Comparison of ENCODE assay signal across 17 mouse cellular contexts in the genomic region with DNA sequence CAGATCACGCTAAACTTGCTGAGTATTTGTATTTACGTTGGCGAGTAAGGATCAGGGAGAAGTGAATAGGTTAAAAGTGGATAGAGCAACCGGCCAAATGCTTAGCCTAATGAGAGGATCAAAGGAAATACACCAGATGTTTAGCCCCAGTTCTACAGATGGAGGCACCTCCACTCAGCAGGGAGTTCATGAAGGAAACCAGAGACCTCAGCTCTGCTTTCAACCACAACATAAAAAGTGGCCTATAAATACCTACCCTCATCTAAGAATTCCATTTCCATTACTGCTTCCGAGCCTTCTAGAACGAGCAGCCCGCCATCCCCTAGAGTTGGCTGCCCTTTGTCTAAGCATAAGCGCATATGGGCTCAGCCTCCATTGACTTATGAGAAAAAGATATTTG. TPM values are rescaled to one million over a fixed set of nuclear protein-coding genes. Genes with fewer than 3 reads are reported as not detected.
A peak's percentile ranks its signal among the peaks of the same experiment; 100 is the strongest.
DNase-seq lines count a peak whose midpoint lies in the region; ATAC-seq and TF ChIP-seq lines count a peak whose summit lies in the region.
"Had no signal": no experiment of that assay in that cellular context is flagged by ENCODE, and none has a peak within 500 bp of the region (broad histone marks: within the 10 kb centered on the region; RNA-seq: fewer than 3 reads in every experiment).

No protein-coding gene starts in this region.

- peaks cover 18% of the 10 kb centered on the region for H3K4me1 ChIP-seq in kidney, postnatal 0 days (replicated peaks; ENCODE audit: insufficient read depth, low read length)
- peaks cover 3% of the 10 kb centered on the region; the same call in 1 of the 2 replicates for H3K4me1 ChIP-seq in kidney, adult 2 months (ENCODE audit: control insufficient read depth, insufficient read depth, low read length)
- peaks cover 49% of the 10 kb centered on the region for H3K4me1 ChIP-seq in embryonic facial prominence, embryonic 14.5 days (ENCODE audit: control insufficient read depth, insufficient read depth, low read length)
- peaks cover 52% of the 10 kb centered on the region for H3K4me1 ChIP-seq in limb, embryonic 15.5 days

- DNase-seq in kidney, postnatal 0 days (ENCODE audit: low spot score), result peak; percentile 64
- no peak for DNase-seq in kidney, adult 2 months
- DNase-seq in embryo, embryonic 11 days, result peak; percentile 50
- DNase-seq in embryonic facial prominence, embryonic 14.5 days (ENCODE audit: low spot score), result peak; percentile 73
- no peak for DNase-seq in spleen, postnatal 36 days (ENCODE audit: low spot score in 2 of 2)
- no peak for DNase-seq in cerebellum, adult 8-10 months
- DNase-seq: adrenal gland, postnatal 25 days; cerebellum, adult 2 months; kidney, adult 11 months; left cerebral cortex, postnatal 4 days; lung, adult 18-20 months; thymus, adult 2 months had no signal

- no peaks in the 10 kb centered on the region for H3K36me3 ChIP-seq in kidney, postnatal 0 days (ENCODE audit: insufficient read depth, low read length)
- no peaks in the 10 kb centered on the region for H3K36me3 ChIP-seq in kidney, adult 2 months (ENCODE audit: control insufficient read depth, insufficient read depth, low read length)
- H3K36me3 ChIP-seq in embryonic facial prominence, embryonic 14.5 days (ENCODE audit: control insufficient read depth, insufficient read depth, low read length), result no peaks in the 10 kb centered on the region
- no peaks in the 10 kb centered on the region for H3K36me3 ChIP-seq in limb, embryonic 15.5 days
- H3K36me3 ChIP-seq: midbrain, embryonic 13.5 days had no signal

- H3K27me3 ChIP-seq in kidney, postnatal 0 days (ENCODE audit: insufficient read depth, low read length), result no peaks in the 10 kb centered on the region
- H3K27me3 ChIP-seq in kidney, adult 2 months (replicated peaks; ENCODE audit: control insufficient read depth, insufficient read depth, low read length), result no peaks in the 10 kb centered on the region
- H3K27me3 ChIP-seq in embryonic facial prominence, embryonic 14.5 days (replicated peaks; ENCODE audit: control insufficient read depth, insufficient read depth, low read length), result no peaks in the 10 kb centered on the region
- H3K27me3 ChIP-seq in limb, embryonic 15.5 days, result no peaks in the 10 kb centered on the region
- H3K27me3 ChIP-seq: midbrain, embryonic 13.5 days; Patski had no signal

- H3K9me3 ChIP-seq in kidney, postnatal 0 days (replicated peaks; ENCODE audit: low read length), result no peaks in the 10 kb centered on the region
- no peaks in the 10 kb centered on the region for H3K9me3 ChIP-seq in embryonic facial prominence, embryonic 14.5 days (ENCODE audit: control insufficient read depth, low read length)
- H3K9me3 ChIP-seq in limb, embryonic 15.5 days, result no peaks in the 10 kb centered on the region
- H3K9me3 ChIP-seq: midbrain, embryonic 13.5 days had no signal

- no peak for ATAC-seq in kidney, postnatal 0 days (replicated peaks; ENCODE audit: low FRiP score, low read depth)
- no peak for ATAC-seq in embryonic facial prominence, embryonic 14.5 days (ENCODE audit: low read depth)
- no peak for ATAC-seq in limb, embryonic 15.5 days (ENCODE audit: insufficient number of reproducible peaks, low FRiP score, low TSS enrichment, low read depth)
- ATAC-seq: activated CD4-positive, CD25-positive, alpha-beta regulatory T cell, adult 4 months; midbrain, embryonic 13.5 days; Patski had no signal

- H3K4me3 ChIP-seq in kidney, postnatal 0 days (replicated peaks; ENCODE audit: low read depth, low read length), result no peak overlapping the region
- no peak overlapping the region for H3K4me3 ChIP-seq in kidney, adult 2 months (ENCODE audit: insufficient read depth, low read depth, low read length)
- H3K4me3 ChIP-seq in embryonic facial prominence, embryonic 14.5 days (ENCODE audit: low read depth, low read length), result no peak overlapping the region
- no peak overlapping the region for H3K4me3 ChIP-seq in limb, embryonic 15.5 days
- H3K4me3 ChIP-seq: midbrain, embryonic 13.5 days had no signal

- no peak for TF ChIP-seq CTCF in kidney, postnatal 0 days (IDR thresholded peaks at IDR 0.05; ENCODE audit: low read depth)
- no peak for TF ChIP-seq CTCF in kidney, adult 2 months (conservative IDR thresholded peaks at IDR 0.05; ENCODE audit: insufficient read depth, insufficient read length, low read depth, low read length)

- TF ChIP-seq POLR2A in kidney, adult 2 months (IDR thresholded peaks at IDR 0.05; ENCODE audit: low read depth, low read length), result no peak

- H3K9ac ChIP-seq in kidney, postnatal 0 days (ENCODE audit: low read depth, low read length), result no peak overlapping the region
- no peak overlapping the region for H3K9ac ChIP-seq in embryonic facial prominence, embryonic 14.5 days (ENCODE audit: low read depth, low read length)
- H3K9ac ChIP-seq in limb, embryonic 15.5 days, result no peak overlapping the region
- H3K9ac ChIP-seq: hindbrain, embryonic 14.5 days; midbrain, embryonic 13.5 days had no signal

- H3K4me2 ChIP-seq in kidney, postnatal 0 days (ENCODE audit: low read length), result no peak overlapping the region
- H3K4me2 ChIP-seq in embryonic facial prominence, embryonic 14.5 days (ENCODE audit: low read depth, low read length), result peak overlapping the region; percentile 76; the same call in 1 of the 2 replicates
- peak overlapping the region; percentile 4; the same call in 1 of the 2 replicates for H3K4me2 ChIP-seq in limb, embryonic 15.5 days
- H3K4me2 ChIP-seq: hindbrain, embryonic 14.5 days; midbrain, embryonic 13.5 days had no signal

- no peak overlapping the region for H3K27ac ChIP-seq in kidney, postnatal 0 days
- no peak overlapping the region for H3K27ac ChIP-seq in kidney, adult 2 months (ENCODE audit: insufficient read depth, low read depth, low read length)
- peak overlapping the region; percentile 54; the same call in 1 of the 2 replicates for H3K27ac ChIP-seq in embryonic facial prominence, embryonic 14.5 days (replicated peaks; ENCODE audit: low read depth, low read length)
- H3K27ac ChIP-seq in limb, embryonic 15.5 days, result peak overlapping the region; percentile 44; the same call in 1 of the 2 replicates
- H3K27ac ChIP-seq: hindbrain, embryonic 14.5 days; midbrain, embryonic 13.5 days had no signal

- 32% methylated on average over 8 of the region's 8 CpGs for WGBS in kidney, postnatal 0 days
- WGBS in kidney, adult 2 months, result 70% methylated on average over 8 of the region's 8 CpGs
- 37% methylated on average over 8 of the region's 8 CpGs for WGBS in embryonic facial prominence, embryonic 14.5 days
- 17% methylated on average over 8 of the region's 8 CpGs for WGBS in limb, embryonic 15.5 days

RNA-seq across cellular contexts. Expression of gene Arhgap28, which starts 4.1 kb away (rescaled TPM):
- 11.5 and 12.3 TPM in 2 replicates for polyA plus RNA-seq in kidney, postnatal 0 days (2015; fragmentation: Nextera tagmentation; extraction: Ambion mirVana)
- polyA plus RNA-seq in kidney, adult 2 months (2012; rRNA removed), result 2.9 and 3.7 TPM in 2 replicates
- 49.2 and 59.2 TPM in 2 replicates for polyA plus RNA-seq in embryonic facial prominence, embryonic 14.5 days (2014; fragmentation: Nextera tagmentation; extraction: Ambion mirVana)
- polyA plus RNA-seq in limb, embryonic 15.5 days (2015; fragmentation: Nextera tagmentation; extraction: Ambion mirVana), result 41.5 and 42.0 TPM in 2 replicates

Comparison
In these comparisons a context has a peak if more than half of its experiments do, and no peak if none do; other contexts are left out.
1. DNase-seq: peak in kidney, postnatal 0 days (single experiment), embryo, embryonic 11 days (single experiment) and embryonic facial prominence, embryonic 14.5 days (single experiment); none in kidney, adult 2 months (single experiment), spleen, postnatal 36 days (0 of 2) and cerebellum, adult 8-10 months (single experiment).
2. H3K27ac ChIP-seq: peak in embryonic facial prominence, embryonic 14.5 days (single experiment) and limb, embryonic 15.5 days (single experiment); none in kidney, postnatal 0 days (single experiment) and kidney, adult 2 months (single experiment).